Mouse (Mus musculus): ENCODE data around the gene Entpd5. TPM values are rescaled to one million over a fixed set of nuclear protein-coding genes. Genes with fewer than 3 reads are reported as not detected.

Gene Entpd5
- polyA plus RNA-seq, 1 experiment, result 4.6 TPM

DNA sequence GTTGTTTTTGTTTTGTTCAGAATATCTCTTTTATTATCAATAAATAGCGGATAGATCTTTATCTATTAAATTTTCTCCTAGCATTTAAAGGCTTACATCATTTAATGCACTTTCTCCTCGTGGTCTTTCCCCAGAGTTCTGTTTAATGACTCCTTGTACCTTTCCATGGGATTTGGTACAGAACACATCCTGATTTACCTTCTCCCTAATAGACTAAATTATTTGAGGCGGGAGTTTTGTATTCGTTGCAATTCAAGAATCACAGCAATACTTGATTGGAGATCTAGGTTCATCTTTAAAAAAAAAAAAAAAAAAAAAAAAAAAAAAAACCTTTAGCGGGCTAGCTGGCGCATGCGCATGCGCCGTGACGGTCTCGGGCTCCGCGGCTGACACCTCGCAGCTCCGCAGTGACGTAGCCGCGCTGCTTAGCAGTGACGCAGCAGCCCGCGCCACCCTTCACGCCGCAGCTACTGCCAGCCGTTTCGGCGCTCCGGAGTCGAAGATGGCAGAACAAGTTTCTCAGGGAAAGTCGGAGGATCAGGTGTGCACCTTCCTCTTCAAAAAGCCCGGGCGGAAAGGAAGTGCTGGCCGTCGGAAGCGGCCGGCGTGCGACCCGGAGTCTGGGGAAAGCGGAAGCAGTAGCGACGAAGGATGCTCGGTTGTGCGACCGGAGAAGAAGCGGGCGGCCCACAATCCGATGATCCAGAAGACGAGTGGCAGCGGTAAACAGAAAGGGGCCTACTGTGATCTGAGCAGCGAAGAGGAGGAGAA, 8.2 kb upstream of the Entpd5 start, which contains the start of gene Rnf113a2:
TSS of gene Rnf113a2 (plus strand) at position 363 of the 771 bp plus-strand sequence.
- peak; percentile 76 to 88 for DNase-seq (ENCODE audit: low read depth in 1 of 2, low spot score in 2 of 2)
- peak within 1 kb of the TSS; percentile 86 for H3K4me3 ChIP-seq (ENCODE audit: extremely low read depth, insufficient read depth, insufficient read length)
- no peaks in the 10 kb centered on the region for H3K36me3 ChIP-seq (ENCODE audit: control insufficient read depth, insufficient read depth, low read length)
- no peaks in the 10 kb centered on the region for H3K27me3 ChIP-seq (ENCODE audit: control insufficient read depth, insufficient read depth, low read length)
- 3% methylated on average over 50 of the region's 50 CpGs for WGBS
- H3K4me1 ChIP-seq (ENCODE audit: control insufficient read depth, insufficient read depth, insufficient read length), result no peaks in the 10 kb centered on the region; the same call in 1 of the 2 replicates
- H3K27ac ChIP-seq (ENCODE audit: insufficient read depth, low read length), result peak within 1 kb of the TSS; percentile 79
- TF ChIP-seq CTCF (IDR thresholded peaks at IDR 0.05; ENCODE audit: extremely low read depth, insufficient read depth, insufficient read length, insufficient replicate concordance) (no peak), POLR2A (IDR thresholded peaks at IDR 0.05; ENCODE audit: low read depth, low read length) (peak; percentile 63)

GRCm38 (mm10) chr12:84407874-84408818, 683 bp downstream of the Entpd5 start:
- peak; percentile 70 to 71 for DNase-seq (ENCODE audit: low read depth in 1 of 2, low spot score in 2 of 2)
- WGBS, result under 1% methylated on average over 47 of the region's 52 CpGs
- Histone ChIP-seq H3K36me3 (ENCODE audit: control insufficient read depth, insufficient read depth, low read length) (no peaks in the 10 kb centered on the region), H3K4me1 (ENCODE audit: control insufficient read depth, insufficient read depth, insufficient read length) (no peaks in the 10 kb centered on the region), H3K27ac (ENCODE audit: insufficient read depth, low read length) (peak overlapping the region; percentile 88), H3K4me3 (ENCODE audit: extremely low read depth, insufficient read depth, insufficient read length) (peak overlapping the region; percentile 94), H3K27me3 (ENCODE audit: control insufficient read depth, insufficient read depth, low read length) (no peaks in the 10 kb centered on the region)
- TF ChIP-seq CTCF (IDR thresholded peaks at IDR 0.05; ENCODE audit: extremely low read depth, insufficient read depth, insufficient read length, insufficient replicate concordance), result no peak
- TF ChIP-seq POLR2A (IDR thresholded peaks at IDR 0.05; ENCODE audit: low read depth, low read length), result no peak

DNA sequence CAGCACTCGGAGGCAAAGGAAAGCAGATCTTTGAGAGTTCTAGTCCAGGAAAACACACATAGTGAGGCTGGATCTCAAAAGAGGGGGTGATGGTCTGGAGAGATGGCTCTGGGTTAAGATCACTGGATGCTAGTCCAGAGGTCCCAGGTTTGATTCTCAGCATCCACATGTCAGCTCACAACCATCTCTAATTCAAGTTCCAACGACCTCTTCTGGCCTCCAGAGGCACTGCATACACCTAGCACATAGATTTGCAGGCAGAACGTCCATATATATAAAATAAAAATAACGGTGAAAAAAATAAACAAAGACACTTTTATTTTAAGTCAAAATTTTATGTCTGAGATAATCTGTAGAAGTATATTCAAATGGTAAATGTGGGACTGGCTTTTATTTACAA, 1.6 kb downstream of the Entpd5 start:
- Histone ChIP-seq H3K27ac (ENCODE audit: insufficient read depth, low read length) (no peak overlapping the region), H3K4me3 (ENCODE audit: extremely low read depth, insufficient read depth, insufficient read length) (no peak overlapping the region), H3K4me1 (ENCODE audit: control insufficient read depth, insufficient read depth, insufficient read length) (no peaks in the 10 kb centered on the region), H3K36me3 (ENCODE audit: control insufficient read depth, insufficient read depth, low read length) (no peaks in the 10 kb centered on the region), H3K27me3 (ENCODE audit: control insufficient read depth, insufficient read depth, low read length) (no peaks in the 10 kb centered on the region)
- WGBS, result 64% methylated on average over 4 of the region's 4 CpGs
- DNase-seq (ENCODE audit: low read depth in 1 of 2, low spot score in 2 of 2), result no peak
- TF ChIP-seq CTCF (IDR thresholded peaks at IDR 0.05; ENCODE audit: extremely low read depth, insufficient read depth, insufficient read length, insufficient replicate concordance), result no peak
- no peak for TF ChIP-seq POLR2A (IDR thresholded peaks at IDR 0.05; ENCODE audit: low read depth, low read length)

DNA sequence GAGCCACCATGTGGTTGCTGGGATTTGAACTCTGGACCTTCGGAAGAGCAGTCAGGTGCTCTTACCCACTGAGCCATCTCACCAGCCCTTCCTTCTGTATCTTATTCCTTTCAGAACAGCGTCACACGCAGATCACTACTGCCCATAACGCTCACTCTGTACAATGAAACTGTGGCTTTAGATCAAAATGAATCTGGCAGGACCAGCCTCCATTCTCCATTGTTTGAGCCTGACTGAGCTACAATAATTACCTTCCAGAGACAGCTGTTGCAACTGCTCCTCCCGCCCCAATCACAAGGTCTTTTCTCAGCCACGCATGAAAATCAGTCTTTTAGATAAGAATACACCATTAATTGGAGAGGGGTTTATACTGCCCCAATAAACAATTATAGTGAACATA, 4.3 kb downstream of the Entpd5 start:
- no peak for DNase-seq (ENCODE audit: low read depth in 1 of 2, low spot score in 2 of 2)
- H3K36me3 ChIP-seq (ENCODE audit: control insufficient read depth, insufficient read depth, low read length), result no peaks in the 10 kb centered on the region
- no peak overlapping the region for H3K4me3 ChIP-seq (ENCODE audit: extremely low read depth, insufficient read depth, insufficient read length)
- WGBS, result 90% methylated on average over 6 of the region's 6 CpGs
- H3K4me1 ChIP-seq (ENCODE audit: control insufficient read depth, insufficient read depth, insufficient read length), result no peaks in the 10 kb centered on the region
- TF ChIP-seq POLR2A (IDR thresholded peaks at IDR 0.05; ENCODE audit: low read depth, low read length) (no peak), CTCF (IDR thresholded peaks at IDR 0.05; ENCODE audit: extremely low read depth, insufficient read depth, insufficient read length, insufficient replicate concordance) (no peak)
- H3K27ac ChIP-seq (ENCODE audit: insufficient read depth, low read length), result no peak overlapping the region
- no peaks in the 10 kb centered on the region for H3K27me3 ChIP-seq (ENCODE audit: control insufficient read depth, insufficient read depth, low read length)

DNA sequence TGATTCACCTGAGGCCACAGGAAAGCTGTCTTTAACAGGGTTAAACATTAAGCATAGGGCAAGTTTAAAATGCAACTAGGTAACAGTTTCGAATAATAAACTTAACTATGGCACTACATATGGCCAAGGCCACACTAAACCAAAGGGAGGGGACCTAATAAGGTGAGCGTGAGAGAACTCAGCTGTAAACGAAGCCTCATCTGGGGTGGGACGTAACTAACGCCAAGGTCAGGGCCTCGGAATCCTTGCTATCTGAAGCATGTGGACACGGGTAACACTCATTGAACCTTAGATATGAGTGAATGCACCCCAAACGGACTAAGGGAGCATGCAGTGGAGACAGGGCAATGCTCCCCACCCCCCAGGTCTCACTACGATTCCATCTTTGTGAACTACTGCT, 5.9 kb downstream of the Entpd5 start:
- DNase-seq (ENCODE audit: low read depth in 1 of 2, low spot score in 2 of 2), result no peak
- H3K27ac ChIP-seq (ENCODE audit: insufficient read depth, low read length), result no peak overlapping the region
- H3K4me3 ChIP-seq (ENCODE audit: extremely low read depth, insufficient read depth, insufficient read length), result no peak overlapping the region
- no peaks in the 10 kb centered on the region; the same call in 1 of the 2 replicates for H3K36me3 ChIP-seq (ENCODE audit: control insufficient read depth, insufficient read depth, low read length)
- TF ChIP-seq CTCF (IDR thresholded peaks at IDR 0.05; ENCODE audit: extremely low read depth, insufficient read depth, insufficient read length, insufficient replicate concordance) (no peak), POLR2A (IDR thresholded peaks at IDR 0.05; ENCODE audit: low read depth, low read length) (no peak)
- 90% methylated on average over 9 of the region's 9 CpGs for WGBS
- no peaks in the 10 kb centered on the region for H3K27me3 ChIP-seq (ENCODE audit: control insufficient read depth, insufficient read depth, low read length)
- H3K4me1 ChIP-seq (ENCODE audit: control insufficient read depth, insufficient read depth, insufficient read length), result no peaks in the 10 kb centered on the region

DNA sequence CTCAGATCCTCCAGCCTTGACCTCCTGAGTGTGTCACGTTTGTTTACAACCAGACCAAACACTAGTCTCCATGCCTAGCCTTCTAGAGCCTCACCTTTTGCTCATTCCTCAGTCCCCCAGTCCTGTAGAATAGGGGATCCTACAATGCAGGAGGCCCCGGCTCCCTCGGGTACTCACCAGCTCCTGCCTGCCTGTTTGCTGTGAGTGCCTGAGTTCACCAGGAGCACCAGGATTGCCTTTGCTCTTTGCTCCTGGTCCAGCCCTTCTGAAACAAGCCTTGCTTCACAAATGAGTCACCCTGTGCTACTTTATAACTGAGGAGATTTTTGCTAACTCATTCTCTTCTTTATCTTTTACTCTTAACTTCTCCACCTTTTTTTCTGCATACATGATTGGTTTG, 8.2 kb downstream of the Entpd5 start:
- no peak for DNase-seq (ENCODE audit: low read depth in 1 of 2, low spot score in 2 of 2)
- H3K4me3 ChIP-seq (ENCODE audit: extremely low read depth, insufficient read depth, insufficient read length), result no peak overlapping the region
- H3K27me3 ChIP-seq (ENCODE audit: control insufficient read depth, insufficient read depth, low read length), result no peaks in the 10 kb centered on the region
- H3K27ac ChIP-seq (ENCODE audit: insufficient read depth, low read length), result no peak overlapping the region
- no peak for TF ChIP-seq CTCF (IDR thresholded peaks at IDR 0.05; ENCODE audit: extremely low read depth, insufficient read depth, insufficient read length, insufficient replicate concordance)
- TF ChIP-seq POLR2A (IDR thresholded peaks at IDR 0.05; ENCODE audit: low read depth, low read length), result no peak
- H3K36me3 ChIP-seq (ENCODE audit: control insufficient read depth, insufficient read depth, low read length), result peaks cover 4% of the 10 kb centered on the region
- no peaks in the 10 kb centered on the region for H3K4me1 ChIP-seq (ENCODE audit: control insufficient read depth, insufficient read depth, insufficient read length)
- 81% methylated on average over 3 of the region's 3 CpGs for WGBS
